Mouse (Mus musculus) heart, adult 11 months (tissue): ENCODE measurements around the gene Bbs9.

Source experiments
- DNase-seq: peaks from one replicate; pipeline ENCODE4 v3.0.0; 2022

Bbs9 gene

DNA sequence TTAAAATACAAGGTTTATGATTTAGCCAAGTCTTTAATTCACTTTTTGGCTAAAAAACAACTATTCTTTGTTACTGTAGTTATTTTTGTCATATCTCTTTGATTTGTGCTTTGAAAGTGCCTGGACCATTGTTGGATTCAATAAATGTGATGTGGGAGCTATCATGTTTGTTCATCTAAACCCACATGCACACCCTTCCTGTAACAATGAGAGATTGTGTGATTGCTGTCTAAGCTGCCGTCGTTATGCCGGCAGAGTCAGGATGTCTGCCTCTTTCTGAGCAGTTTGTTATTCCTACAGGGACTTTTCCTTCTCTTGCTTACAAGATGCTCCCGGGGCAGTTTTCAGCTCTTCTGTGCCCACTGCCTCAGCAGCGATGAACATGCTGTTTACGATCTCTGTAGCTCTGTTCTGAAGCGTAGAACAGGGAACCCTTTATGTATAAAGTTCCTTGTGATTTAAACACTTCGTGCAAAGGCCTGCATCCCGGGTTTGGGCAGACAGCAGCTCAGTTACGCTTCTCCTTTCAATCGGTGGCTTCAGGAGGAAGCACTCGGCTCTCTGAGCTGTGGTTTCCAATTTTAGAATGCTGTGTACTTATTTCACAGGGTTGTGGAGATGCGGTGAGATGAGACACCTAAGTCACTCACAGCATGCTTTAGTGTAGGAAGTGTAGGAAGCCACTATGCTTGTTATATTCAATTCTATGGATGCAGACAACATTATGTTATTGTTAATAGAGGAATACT, 165.3 kb downstream of the Bbs9 start:
- no peak for DNase-seq

- no peak for DNase-seq
Observed at GRCm38 (mm10) chr9:22645844-22646390, 170.4 kb downstream of the Bbs9 start.

DNA sequence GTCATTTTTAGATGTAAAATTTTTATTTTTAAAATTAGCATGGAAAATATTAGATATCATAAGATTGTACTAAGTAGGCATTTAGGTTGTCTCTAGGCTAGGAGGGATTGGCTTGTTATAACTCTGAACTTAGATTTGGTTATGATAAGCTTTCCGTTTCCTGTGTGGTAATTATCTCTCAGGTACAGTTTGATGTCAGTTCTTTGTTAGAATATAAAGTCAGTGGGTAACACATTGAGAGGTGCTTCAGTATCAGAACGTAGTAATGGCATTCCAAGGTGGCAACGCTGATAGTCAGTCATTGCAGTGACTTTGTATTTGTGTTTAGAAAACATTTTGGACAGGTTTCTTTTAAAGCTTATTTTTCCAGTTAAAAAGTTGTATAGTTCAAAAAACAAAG, 170.9 kb downstream of the Bbs9 start:
- no peak for DNase-seq

- no peak for DNase-seq
Observed at GRCm38 (mm10) chr9:22648163-22648562, 172.6 kb downstream of the Bbs9 start.

DNA sequence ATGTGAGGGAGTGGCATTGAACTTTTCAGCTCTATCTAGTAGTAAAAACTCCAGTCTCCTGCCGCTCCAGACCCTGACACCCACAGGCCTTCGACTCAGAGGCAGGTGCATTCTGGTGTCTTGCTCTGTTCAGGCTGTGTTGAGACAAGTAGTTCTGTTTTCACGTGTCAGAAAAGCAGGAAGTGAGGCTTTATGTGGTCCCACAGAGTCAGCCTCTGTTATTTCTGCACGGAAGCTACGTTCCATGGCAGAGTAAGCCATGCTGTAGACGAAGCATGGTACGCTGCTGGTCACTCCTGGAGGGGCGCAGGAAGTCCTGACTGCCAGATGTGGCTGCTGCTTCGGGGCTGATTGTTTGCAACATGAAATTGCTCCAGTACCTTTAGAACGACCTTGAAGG, 174.1 kb downstream of the Bbs9 start:
- DNase-seq: no peak

GRCm38 (mm10) chr9:22650781-22651180, 175.3 kb downstream of the Bbs9 start:
- no peak for DNase-seq

GRCm38 (mm10) chr9:22651619-22652018, 176.1 kb downstream of the Bbs9 start:
- no peak for DNase-seq

- no peak for DNase-seq
Observed at GRCm38 (mm10) chr9:22654726-22655393, 179.3 kb downstream of the Bbs9 start.

- no peak for DNase-seq
Observed at GRCm38 (mm10) chr9:22657216-22657615, 181.7 kb downstream of the Bbs9 start.

- peak; percentile 25 for DNase-seq
Observed at GRCm38 (mm10) chr9:22665155-22665554, 189.6 kb downstream of the Bbs9 start.

DNA sequence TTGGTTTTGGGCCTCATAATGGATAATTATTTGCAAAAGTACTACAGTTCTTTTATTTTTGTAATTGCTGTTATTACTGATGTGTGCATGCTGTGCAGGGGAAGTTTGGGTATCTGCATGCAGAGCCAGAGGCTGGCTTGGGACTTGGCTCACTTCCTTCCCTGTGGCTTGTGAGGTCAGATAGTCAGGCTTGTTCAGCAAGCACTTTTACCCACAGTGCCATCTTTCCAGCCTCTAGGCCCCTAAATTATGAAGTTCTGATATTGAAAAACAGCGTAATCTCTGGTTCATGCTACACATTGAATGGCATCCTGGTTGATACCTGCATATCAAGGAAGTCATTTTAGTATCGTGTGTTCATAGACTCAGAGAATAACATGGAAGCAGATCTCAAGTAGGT, 197.4 kb downstream of the Bbs9 start:
- DNase-seq: no peak

- DNase-seq: no peak
Observed at GRCm38 (mm10) chr9:22677132-22677829, 201.8 kb downstream of the Bbs9 start.

DNA sequence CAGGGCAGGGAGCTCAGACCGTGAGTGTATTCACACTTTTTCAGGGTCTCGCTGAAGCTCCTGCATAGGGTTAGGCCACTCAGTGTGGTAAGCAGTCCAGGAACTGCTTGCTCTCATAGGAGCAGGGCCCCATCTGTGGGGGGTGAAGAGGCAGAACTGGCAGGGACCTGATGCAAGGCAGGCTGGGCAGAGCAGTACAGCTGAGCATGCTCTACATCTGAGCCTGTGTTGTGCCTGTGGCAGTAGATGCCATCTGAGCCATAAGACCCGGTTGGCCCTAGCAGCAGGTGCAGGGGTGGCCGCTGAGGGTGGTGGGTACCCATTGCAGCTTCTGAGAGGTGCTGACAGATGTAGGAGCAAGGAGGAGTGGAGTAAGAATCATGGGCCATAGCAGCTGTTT, 202.5 kb downstream of the Bbs9 start:
- no peak for DNase-seq

GRCm38 (mm10) chr9:22678496-22678895, 203.0 kb downstream of the Bbs9 start:
- no peak for DNase-seq

DNA sequence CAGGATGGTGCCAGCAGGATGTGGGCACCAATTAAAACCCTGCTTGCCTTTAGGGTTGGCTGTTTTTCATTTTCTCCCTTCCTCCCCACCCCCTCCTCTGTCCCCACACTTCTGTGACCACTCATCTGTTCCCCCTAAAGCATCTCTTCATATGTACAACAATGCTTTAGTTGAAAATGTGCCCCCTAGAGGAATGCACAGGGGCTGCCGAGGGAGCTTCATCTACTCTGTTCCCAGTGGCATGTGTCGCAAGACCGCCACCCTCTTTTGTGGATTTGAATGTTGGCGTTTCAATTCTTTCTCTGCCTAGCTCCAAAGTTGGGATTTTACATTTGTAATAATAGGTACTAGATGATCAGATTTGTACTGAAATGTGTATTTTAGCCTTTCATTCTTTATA, 204.0 kb downstream of the Bbs9 start:
- DNase-seq: no peak

- DNase-seq: no peak
Observed at GRCm38 (mm10) chr9:22680031-22680430, 204.5 kb downstream of the Bbs9 start.

DNA sequence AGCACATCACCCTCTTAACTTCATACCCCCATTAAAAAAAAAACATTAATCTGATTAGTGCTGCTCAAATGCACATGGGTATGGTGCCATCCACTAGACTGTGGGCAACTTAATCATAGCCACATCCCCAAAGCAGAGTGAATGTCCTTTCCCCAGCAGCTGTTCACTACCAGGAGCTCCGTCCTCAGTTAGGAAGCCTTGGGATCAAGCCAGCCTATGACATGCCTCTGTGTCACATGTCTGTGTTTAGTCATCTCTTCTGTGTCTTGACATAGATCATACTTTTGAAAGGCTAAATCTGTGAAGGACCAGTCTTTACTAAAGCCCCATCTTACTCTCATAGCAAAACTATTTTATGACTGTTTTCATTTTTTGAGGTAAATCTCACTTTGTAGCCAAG, 205.0 kb downstream of the Bbs9 start:
- DNase-seq: peak; percentile 95

GRCm38 (mm10) chr9:22683786-22684185, 208.3 kb downstream of the Bbs9 start:
- no peak for DNase-seq

DNA sequence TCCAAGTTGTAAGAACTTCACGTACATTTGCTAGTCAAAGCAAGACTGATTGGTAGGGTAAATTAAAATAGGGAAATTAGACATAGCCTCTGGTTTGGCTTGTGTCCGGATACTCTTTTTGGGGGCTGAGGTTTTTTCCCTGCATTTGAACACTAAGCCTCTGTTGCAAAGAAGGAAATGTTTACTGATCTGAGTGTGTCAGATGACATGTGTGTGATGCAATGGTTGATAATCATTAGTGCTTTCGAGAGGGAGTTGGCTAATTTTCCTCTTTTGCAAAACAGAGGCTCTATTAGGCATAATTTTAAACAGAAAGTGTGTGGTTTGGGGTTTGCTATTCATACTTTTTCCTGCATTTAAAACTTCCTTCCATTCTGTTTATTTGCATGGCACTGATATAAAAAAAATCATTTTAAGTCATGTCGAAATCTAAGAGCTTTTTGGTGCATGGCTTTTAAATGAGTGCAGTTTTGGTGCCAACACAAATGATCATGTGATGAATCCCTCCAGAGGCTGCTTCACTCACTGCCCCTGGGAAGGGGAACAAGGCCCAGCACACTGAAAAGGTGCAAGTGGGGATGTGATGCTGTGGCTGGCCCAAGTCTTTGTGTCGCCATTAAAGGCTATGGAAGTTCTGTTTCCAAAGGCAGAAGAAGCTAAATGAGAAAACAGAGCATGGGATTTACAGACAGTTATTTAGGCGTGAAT, 211.4 kb downstream of the Bbs9 start:
- no peak for DNase-seq

DNA sequence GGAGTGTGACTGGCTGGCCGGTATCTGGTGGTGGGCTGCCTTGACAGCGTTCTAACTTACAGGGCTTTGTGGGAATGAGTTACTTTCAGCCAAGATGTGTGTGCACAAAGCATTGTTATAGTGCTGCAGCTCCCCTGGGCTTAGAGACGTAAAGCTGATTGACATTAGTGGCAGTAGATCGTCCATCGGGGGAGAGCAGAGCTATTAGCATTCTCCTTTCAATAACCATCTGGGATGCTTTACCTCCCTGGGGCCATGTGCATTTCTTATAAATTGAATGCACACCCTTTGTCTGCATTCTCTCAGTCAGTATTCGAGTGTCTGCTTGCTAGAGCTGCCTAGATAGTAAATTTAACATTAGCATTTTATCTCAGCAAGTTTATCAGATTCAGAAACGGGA, 214.7 kb downstream of the Bbs9 start:
- DNase-seq: no peak

- DNase-seq: no peak
Observed at GRCm38 (mm10) chr9:22695392-22695791, 219.9 kb downstream of the Bbs9 start.

DNA sequence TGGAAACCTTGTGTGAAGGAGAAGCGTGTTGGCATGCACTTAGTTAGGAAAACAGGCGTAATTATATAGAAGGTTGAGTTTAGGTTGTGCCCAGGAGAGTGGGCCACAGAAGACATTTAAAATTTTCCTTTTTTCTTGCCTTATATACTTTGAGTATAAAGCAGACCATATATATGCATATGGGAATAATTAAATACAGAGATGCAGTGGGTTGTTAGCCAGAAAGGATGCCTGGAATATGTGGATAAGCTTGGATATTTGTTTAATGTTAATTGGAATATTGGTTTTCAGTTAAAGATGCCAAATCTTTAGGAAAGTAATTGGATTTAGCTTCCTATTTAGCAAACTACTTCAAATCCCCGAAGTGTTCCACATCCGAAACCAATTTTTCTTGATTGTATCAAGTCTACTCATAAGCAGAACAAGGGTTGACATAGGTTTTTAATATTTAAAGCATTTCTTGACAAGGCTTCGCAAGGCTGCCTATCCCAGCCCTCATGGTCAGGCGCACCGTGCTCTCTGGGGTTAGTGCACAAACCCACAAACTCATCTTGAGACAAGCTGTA, 221.4 kb downstream of the Bbs9 start:
- no peak for DNase-seq

DNA sequence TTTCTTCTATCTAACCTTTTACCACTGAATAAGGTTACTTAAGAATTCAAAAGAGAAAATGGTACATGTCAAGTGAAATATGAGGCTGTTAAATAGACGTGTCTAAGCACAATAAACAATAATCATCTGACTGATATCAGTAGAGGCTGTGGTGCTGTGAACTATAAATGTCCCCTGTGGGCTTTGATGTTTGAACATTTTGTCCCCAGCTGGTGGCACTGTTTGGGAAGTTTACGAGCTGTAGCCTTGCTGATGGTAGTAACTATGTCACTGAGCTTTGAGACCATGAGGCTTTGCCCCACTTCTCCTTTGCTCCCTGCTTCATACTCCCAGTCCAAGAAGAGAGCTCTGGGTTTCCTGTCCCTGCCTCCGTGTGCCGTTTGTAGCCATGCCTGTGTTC, 222.3 kb downstream of the Bbs9 start:
- DNase-seq: no peak
